In the genomic region with DNA sequence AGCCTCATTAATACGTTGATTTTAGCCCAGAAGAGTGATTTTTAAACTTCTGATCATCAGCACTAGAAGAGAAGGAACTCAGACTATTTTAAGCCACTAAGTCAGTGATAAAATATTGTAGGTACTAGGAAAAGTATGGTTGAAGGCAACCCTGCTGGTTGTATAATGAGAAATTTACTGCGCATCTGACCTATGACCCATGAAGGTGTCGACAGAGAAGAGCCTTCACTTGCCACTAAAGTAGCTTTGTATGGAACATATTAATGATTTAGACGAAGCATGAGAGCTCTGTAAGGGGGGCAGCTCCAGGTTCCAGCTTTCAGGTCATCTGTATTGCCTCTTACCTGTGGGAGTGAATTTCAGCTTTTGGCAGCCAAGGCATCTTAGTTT, we compare ENCODE assay signal across 16 mouse cellular contexts.
"Had no signal": no experiment of that assay in that cellular context is flagged by ENCODE, and none has a peak within 500 bp of the region (broad histone marks: within the 10 kb centered on the region; RNA-seq: fewer than 3 reads in every experiment).

No protein-coding gene starts in this region.

- H3K9me3 ChIP-seq: limb, embryonic 10.5 days; limb, embryonic 13.5 days; liver, embryonic 12.5 days; liver, embryonic 15.5 days; midbrain, embryonic 10.5 days; midbrain, embryonic 13.5 days had no signal

- H3K4me3 ChIP-seq: layer of hippocampus, adult 2 months; limb, embryonic 10.5 days; limb, embryonic 13.5 days; liver, embryonic 12.5 days; liver, embryonic 15.5 days; midbrain, embryonic 10.5 days; midbrain, embryonic 13.5 days; myocyte had no signal

- ATAC-seq: intestine, postnatal 0 days; liver, embryonic 12.5 days; midbrain, embryonic 13.5 days; midbrain, embryonic 16.5 days had no signal

- H3K9ac ChIP-seq: limb, embryonic 13.5 days; liver, embryonic 12.5 days; liver, embryonic 15.5 days; midbrain, embryonic 13.5 days had no signal

- H3K36me3 ChIP-seq: limb, embryonic 10.5 days; limb, embryonic 13.5 days; liver, embryonic 12.5 days; liver, embryonic 15.5 days; midbrain, embryonic 10.5 days; midbrain, embryonic 13.5 days had no signal

- H3K27me3 ChIP-seq: limb, embryonic 13.5 days; liver, embryonic 12.5 days; liver, embryonic 15.5 days; midbrain, embryonic 13.5 days had no signal

- H3K4me1 ChIP-seq: liver, embryonic 12.5 days; liver, embryonic 15.5 days; midbrain, embryonic 10.5 days; midbrain, embryonic 13.5 days had no signal

- H3K27ac ChIP-seq: layer of hippocampus, adult 2 months; limb, embryonic 10.5 days; limb, embryonic 13.5 days; liver, embryonic 12.5 days; liver, embryonic 15.5 days; macrophage; midbrain, embryonic 10.5 days; midbrain, embryonic 13.5 days had no signal

- DNase-seq: kidney, postnatal 10 days; layer of hippocampus, adult 9-11 months; liver; thymus, adult 18-20 months; thymus, postnatal 36 days had no signal

- H3K4me2 ChIP-seq: limb, embryonic 13.5 days; liver, embryonic 12.5 days; liver, embryonic 15.5 days; midbrain, embryonic 13.5 days had no signal
